In genomic region chr10:9698141-9698540, GRCm38 (mm10) we compare ENCODE assay signal across 29 mouse cellular contexts. TPM values are rescaled to one million over a fixed set of nuclear protein-coding genes. Genes with fewer than 3 reads are reported as not detected.
DNase-seq lines count a peak whose midpoint lies in the region; ATAC-seq lines count a peak whose summit lies in the region.
"Had no signal": no experiment of that assay in that cellular context is flagged by ENCODE, and none has a peak within 500 bp of the region (broad histone marks: within the 10 kb centered on the region; RNA-seq: fewer than 3 reads in every experiment).

No protein-coding gene starts in this region.

- H3K4me2 ChIP-seq in forebrain, embryonic 12.5 days = no peak overlapping the region
- H3K4me2 ChIP-seq: embryonic facial prominence, embryonic 13.5 days; hindbrain, embryonic 14.5 days had no signal

- peak overlapping the region; percentile 35; the same call in 1 of the 2 replicates for H3K27ac ChIP-seq in forebrain, embryonic 10.5 days
- H3K27ac ChIP-seq in forebrain, embryonic 12.5 days = no peak overlapping the region
- peak overlapping the region; percentile 30; the same call in 1 of the 2 replicates for H3K27ac ChIP-seq in heart, embryonic 10.5 days
- H3K27ac ChIP-seq: embryonic facial prominence, embryonic 10.5 days; embryonic facial prominence, embryonic 13.5 days; gastrocnemius, adult 2 months; heart, embryonic 13.5 days; hindbrain, embryonic 14.5 days; hindbrain, postnatal 0 days had no signal

- H3K36me3 ChIP-seq in forebrain, embryonic 10.5 days (replicated peaks) = no peaks in the 10 kb centered on the region
- no peaks in the 10 kb centered on the region for H3K36me3 ChIP-seq in forebrain, embryonic 12.5 days (replicated peaks)
- no peaks in the 10 kb centered on the region for H3K36me3 ChIP-seq in heart, embryonic 10.5 days
- H3K36me3 ChIP-seq: embryonic facial prominence, embryonic 10.5 days; embryonic facial prominence, embryonic 13.5 days; G1E; heart, embryonic 13.5 days had no signal

- no peak overlapping the region for H3K4me3 ChIP-seq in forebrain, embryonic 10.5 days
- H3K4me3 ChIP-seq in forebrain, embryonic 12.5 days (replicated peaks) = no peak overlapping the region
- H3K4me3 ChIP-seq in heart, embryonic 10.5 days = no peak overlapping the region
- H3K4me3 ChIP-seq: embryonic facial prominence, embryonic 10.5 days; embryonic facial prominence, embryonic 13.5 days; erythroblast, embryonic 14.5 days; gastrocnemius, adult 2 months; heart, embryonic 13.5 days had no signal

- no peak for DNase-seq in forebrain, embryonic 10.5 days (ENCODE audit: extremely low spot score, low spot score)
- DNase-seq in heart, embryonic 10.5 days (ENCODE audit: low spot score) = no peak
- DNase-seq in heart, adult 8-10 months (ENCODE audit: low spot score) = no peak
- DNase-seq in ovary, adult 18-20 months (ENCODE audit: low spot score) = peak; percentile 30
- no peak for DNase-seq in ovary, postnatal 14 days (ENCODE audit: low spot score)
- DNase-seq: adrenal gland, postnatal 25 days; B cell, adult 2 months; cerebellum, adult 11-12 months; cerebellum, adult 8-10 months; cerebellum, postnatal 10 days; cerebellum, postnatal 36 days; embryo, embryonic 11 days; forebrain, postnatal 0 days; gastrocnemius, adult 2 months; gastrocnemius, postnatal 14 days; kidney, adult 11 months; kidney, adult 8-10 months had no signal

- H3K9me3 ChIP-seq in forebrain, embryonic 10.5 days = no peaks in the 10 kb centered on the region
- H3K9me3 ChIP-seq in forebrain, embryonic 12.5 days = no peaks in the 10 kb centered on the region
- no peaks in the 10 kb centered on the region for H3K9me3 ChIP-seq in heart, embryonic 10.5 days
- H3K9me3 ChIP-seq: embryonic facial prominence, embryonic 10.5 days; embryonic facial prominence, embryonic 13.5 days; G1E; heart, embryonic 13.5 days had no signal

- peaks cover 4% of the 10 kb centered on the region; the same call in 1 of the 2 replicates for H3K27me3 ChIP-seq in forebrain, embryonic 10.5 days (ENCODE audit: poor library complexity, severe bottlenecking)
- no peaks in the 10 kb centered on the region for H3K27me3 ChIP-seq in forebrain, embryonic 12.5 days
- H3K27me3 ChIP-seq in heart, embryonic 10.5 days (ENCODE audit: insufficient read depth, poor library complexity, severe bottlenecking) = no peaks in the 10 kb centered on the region
- H3K27me3 ChIP-seq: CH12.LX; embryonic facial prominence, embryonic 13.5 days; heart, embryonic 13.5 days had no signal

- H3K9ac ChIP-seq in forebrain, embryonic 12.5 days = no peak overlapping the region
- H3K9ac ChIP-seq: embryonic facial prominence, embryonic 13.5 days; forebrain, postnatal 0 days; heart, embryonic 13.5 days; hindbrain, embryonic 14.5 days had no signal

- ATAC-seq in forebrain, embryonic 12.5 days (ENCODE audit: low FRiP score) = no peak
- ATAC-seq: forebrain, embryonic 14.5 days; forebrain, postnatal 0 days; hindbrain, postnatal 0 days; inflammation-experienced regulatory T-cells, adult 6 months; Patski had no signal

- peaks cover 17% of the 10 kb centered on the region for H3K4me1 ChIP-seq in forebrain, embryonic 10.5 days
- 0 out of 2 replicates have a peak, but pooled peaks cover 2% of the 10 kb centered on the region for H3K4me1 ChIP-seq in forebrain, embryonic 12.5 days
- no peaks in the 10 kb centered on the region for H3K4me1 ChIP-seq in heart, embryonic 10.5 days
- H3K4me1 ChIP-seq: embryonic facial prominence, embryonic 10.5 days; embryonic facial prominence, embryonic 13.5 days had no signal

- 86% methylated on average over 9 of the region's 9 CpGs for WGBS in forebrain, embryonic 10.5 days
- 83% methylated on average over 9 of the region's 9 CpGs for WGBS in forebrain, embryonic 12.5 days
- 77% methylated on average over 9 of the region's 9 CpGs for WGBS in heart, embryonic 10.5 days

RNA-seq across cellular contexts. Expression of gene Samd5, which starts 23.1 kb away (rescaled TPM):
- polyA plus RNA-seq in forebrain, embryonic 10.5 days (2016; fragmentation: Nextera tagmentation; extraction: Ambion mirVana) = 4.6 and 4.7 TPM in 2 replicates
- 5.9 and 6.2 TPM in 2 replicates for polyA plus RNA-seq in forebrain, embryonic 12.5 days (2016; fragmentation: Nextera tagmentation; extraction: Ambion mirVana)
- 2.9 and 3.7 TPM in 2 replicates for polyA plus RNA-seq in heart, embryonic 10.5 days (2016; fragmentation: Nextera tagmentation; extraction: Ambion mirVana)
- total RNA-seq in heart, adult 8-10 months (2022) = 1 to 10 TPM; 2.5 to 4.4 (median 3.2) TPM
- total RNA-seq: CH12.LX had no signal
- polyA plus RNA-seq: erythroblast, embryonic 14.5 days; G1E; inflammation-experienced regulatory T-cells, adult 6 months had no signal
